Mouse (Mus musculus) liver, postnatal 0 days (tissue): ENCODE measurements around the gene Themis. TPM values are rescaled to one million over a fixed set of nuclear protein-coding genes. Genes with fewer than 3 reads are reported as not detected.

Experiments
- ATAC-seq: fragments of 200-750 bp; cut with Nextera tagmentation; 2 replicates; pipeline ENCODE4 v1.8.0; 2017; ENCODE audit warnings: mild to moderate bottlenecking, moderate library complexity
- DNase-seq: peaks from one replicate; pipeline ENCODE4 v3.0.0-alpha.2; 2016
- H3K27ac ChIP-seq: fragments of 300-500 bp; sonication (generic); 2 replicates; pipeline ENCODE4 v1.5.1; 2014; ENCODE audit warnings: antibody characterized with exemption, moderate library complexity, mild to moderate bottlenecking, low read depth
- H3K27me3 ChIP-seq: fragments of 300-500 bp; sonication (generic); 2 replicates; pipeline ENCODE4 v1.6.1; 2014; ENCODE audit warnings: low read length, control low read depth, mixed read lengths; ENCODE audit not compliant: insufficient read depth
- H3K36me3 ChIP-seq: fragments of 300-500 bp; sonication (generic); replicated peaks from 2 replicates; pipeline ENCODE4 v1.6.1; 2014; ENCODE audit warnings: mild to moderate bottlenecking, control low read depth, low read length, moderate library complexity, mixed read lengths; ENCODE audit not compliant: insufficient read depth
- H3K4me1 ChIP-seq: fragments of 300-500 bp; sonication (generic); 2 replicates; pipeline ENCODE4 v1.6.1; 2014; ENCODE audit warnings: antibody characterized with exemption, mild to moderate bottlenecking, control low read depth; ENCODE audit not compliant: insufficient read depth
- H3K4me2 ChIP-seq: fragments of 300-500 bp; sonication (generic); 2 replicates; pipeline ENCODE4 v1.6.1; 2014; ENCODE audit warnings: low read depth, mild to moderate bottlenecking, low read length, moderate library complexity, mixed read lengths
- H3K4me3 ChIP-seq: fragments of 300-500 bp; sonication (generic); 2 replicates; pipeline ENCODE4 v1.5.1; 2014; ENCODE audit warnings: low read depth, low read length
- H3K9ac ChIP-seq: fragments of 300-500 bp; sonication (generic); replicated peaks from 2 replicates; pipeline ENCODE4 v1.6.1; 2014; ENCODE audit warnings: mild to moderate bottlenecking, moderate library complexity
- H3K9me3 ChIP-seq: fragments of 300-500 bp; sonication (generic); 2 replicates; pipeline ENCODE4 v1.6.1; 2016; ENCODE audit warnings: mild to moderate bottlenecking, control low read depth, low read length, mixed read lengths
- CTCF ChIP-seq: sonication (generic); IDR thresholded peaks from 2 replicates; pipeline ENCODE4 v1.5.1; 2016; ENCODE audit warnings: antibody characterized with exemption, low read depth
- EP300 ChIP-seq: IDR thresholded peaks from 2 replicates; pipeline ENCODE4 v1.6.1; 2016; ENCODE audit warnings: antibody characterized with exemption, low read depth, mild to moderate bottlenecking
- WGBS: fragments of 180-500 bp; shearing (Covaris S2); extraction: QIAGEN DNeasy Blood & Tissue Kit; methylation state at CpG from one replicate; pipeline ENCODE4 v1.1.7; 2014; ENCODE audit not compliant: insufficient replicate concordance; 5-methylcytosine and 5-hydroxymethylcytosine counted together
- polyA plus RNA-seq: library from polyadenylated mRNA; unstranded; fragments of >200 nt; fragmentation: Nextera tagmentation; extraction: Ambion mirVana; gene quantifications from 2 replicates; pipeline ENCODE4 v1.2.1, GENCODE M21; 2015

The Themis gene
- polyA plus RNA-seq, 1 experiment from 2014 or later = not detected

DNA sequence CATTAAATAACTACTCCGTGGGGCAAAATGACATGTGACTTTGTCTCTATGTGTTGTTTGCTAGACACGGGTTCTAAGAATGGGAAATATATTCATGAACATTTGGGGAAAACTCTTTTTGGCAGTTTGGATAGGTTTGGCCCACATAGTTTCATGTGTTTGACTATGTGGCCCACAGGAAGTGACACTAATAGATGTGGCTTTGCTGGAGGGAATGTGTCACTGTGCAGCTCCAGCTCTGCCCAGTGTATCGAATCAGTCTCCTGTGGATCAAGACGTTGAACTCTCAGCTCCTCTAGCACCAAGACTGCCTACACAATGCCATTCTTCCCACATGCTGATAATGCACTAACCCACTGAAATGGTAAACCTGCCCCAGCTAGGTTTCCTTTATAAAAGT is 148.0 kb downstream of the Themis start:
- 62% methylated on average over 4 of the region's 4 CpGs for WGBS
- DNase-seq = no peak
- Histone ChIP-seq H3K27me3 (no peaks in the 10 kb centered on the region), H3K9ac (no peak overlapping the region), H3K36me3 (no peaks in the 10 kb centered on the region), H3K4me3 (no peak overlapping the region), H3K4me1 (no peaks in the 10 kb centered on the region), H3K27ac (no peak overlapping the region), H3K4me2 (no peak overlapping the region), H3K9me3 (no peaks in the 10 kb centered on the region)
- ATAC-seq = no peak
- TF ChIP-seq EP300 = no peak
- no peak for TF ChIP-seq CTCF

DNA sequence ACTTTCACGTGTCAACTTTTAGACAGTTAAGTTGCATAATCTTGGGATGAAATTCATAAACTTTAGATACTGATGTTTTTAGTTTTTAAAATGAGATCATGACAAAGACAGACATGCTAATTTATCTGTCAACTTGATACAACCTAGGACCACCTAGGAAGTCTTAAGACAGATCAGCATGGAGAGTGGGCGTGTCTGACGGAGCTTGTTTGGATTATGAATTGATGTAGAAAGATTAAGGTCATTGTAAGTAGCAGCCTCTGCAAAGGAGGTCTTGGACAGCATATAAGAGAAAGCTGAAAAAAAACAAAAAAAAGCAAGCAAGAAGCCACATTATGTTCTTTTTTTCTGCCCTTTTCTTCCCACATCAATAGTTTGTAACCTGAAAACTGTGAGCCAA is 154.2 kb downstream of the Themis start:
- Histone ChIP-seq H3K4me1 (no peaks in the 10 kb centered on the region), H3K36me3 (no peaks in the 10 kb centered on the region), H3K9me3 (no peaks in the 10 kb centered on the region), H3K4me3 (no peak overlapping the region), H3K4me2 (no peak overlapping the region), H3K27me3 (no peaks in the 10 kb centered on the region), H3K9ac (no peak overlapping the region), H3K27ac (no peak overlapping the region)
- 73% methylated on average over 3 of the region's 3 CpGs for WGBS
- no peak for DNase-seq
- TF ChIP-seq EP300 = no peak
- ATAC-seq = no peak

DNA sequence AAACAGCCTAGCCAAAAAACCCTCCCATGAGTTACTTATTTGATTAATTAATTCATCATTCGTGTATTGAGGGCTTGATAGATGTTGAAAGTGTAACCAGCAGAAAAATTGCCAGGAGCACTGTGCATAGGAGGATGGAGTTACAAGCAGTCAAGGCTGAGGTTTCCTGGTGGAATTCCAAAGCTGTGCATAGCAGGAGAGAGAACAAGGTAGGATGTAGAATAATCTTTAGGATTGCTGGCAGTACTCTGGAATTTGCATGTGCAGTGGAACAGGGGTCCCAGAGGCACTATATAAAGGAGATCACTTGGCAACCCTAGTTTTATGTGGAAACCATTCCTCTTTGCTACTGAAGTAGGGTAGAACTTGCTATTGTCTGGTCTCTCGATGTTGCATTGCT is 174.4 kb downstream of the Themis start:
- Histone ChIP-seq H3K9me3 (no peaks in the 10 kb centered on the region), H3K4me2 (no peak overlapping the region), H3K4me3 (no peak overlapping the region), H3K27me3 (no peaks in the 10 kb centered on the region), H3K4me1 (no peaks in the 10 kb centered on the region), H3K27ac (no peak overlapping the region), H3K9ac (no peak overlapping the region), H3K36me3 (no peaks in the 10 kb centered on the region)
- WGBS = 64% methylated on average over 2 of the region's 2 CpGs
- TF ChIP-seq CTCF (no peak), EP300 (no peak)
- DNase-seq = no peak
- ATAC-seq = no peak

DNA sequence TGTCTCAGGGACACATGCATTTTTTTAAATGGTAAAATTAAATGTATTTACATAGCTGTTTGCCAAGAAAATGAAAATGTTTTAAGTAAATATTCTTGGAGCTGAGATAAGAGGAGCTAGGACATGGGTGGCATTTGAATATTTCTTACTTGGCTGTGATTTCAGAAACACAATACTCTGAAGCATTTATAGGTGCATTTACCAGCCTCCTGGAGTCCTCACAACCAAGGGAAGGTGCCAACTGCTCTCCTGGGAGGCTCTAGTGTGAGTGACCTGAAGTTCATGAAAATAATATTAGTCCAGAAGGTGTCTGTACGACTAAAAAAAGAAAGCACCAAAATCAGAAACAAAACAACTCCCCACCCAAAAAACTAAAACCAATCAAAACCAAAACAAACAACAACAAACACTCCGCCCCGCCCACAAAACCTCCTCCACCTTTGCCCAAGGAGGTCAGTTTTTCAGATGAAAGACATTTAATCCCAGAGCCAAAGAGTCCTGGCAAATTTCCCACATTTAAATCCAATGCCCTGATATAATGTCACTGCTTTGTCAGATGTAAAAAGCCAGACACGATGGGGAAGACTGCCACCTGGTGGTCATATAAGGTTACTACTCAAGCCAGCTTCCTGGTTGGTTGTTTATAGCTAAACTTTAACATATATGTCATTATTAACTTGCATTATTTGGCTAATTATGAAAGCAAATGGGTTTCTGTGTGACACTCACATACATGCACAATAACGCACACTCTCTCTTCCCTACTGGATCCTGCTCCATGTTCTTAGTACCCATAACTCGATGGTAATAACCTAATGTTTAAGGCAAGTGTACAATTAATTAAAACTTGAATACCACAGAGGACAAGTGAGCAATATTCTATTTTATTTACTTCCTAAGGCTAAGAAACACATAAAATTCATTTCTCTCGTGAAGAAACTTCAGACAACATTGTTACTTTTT is 175.9 kb downstream of the Themis start:
- Histone ChIP-seq H3K4me1 (no peaks in the 10 kb centered on the region), H3K4me2 (no peak overlapping the region), H3K36me3 (no peaks in the 10 kb centered on the region), H3K27me3 (no peaks in the 10 kb centered on the region), H3K27ac (no peak overlapping the region), H3K9ac (no peak overlapping the region), H3K9me3 (no peaks in the 10 kb centered on the region), H3K4me3 (no peak overlapping the region)
- 25% methylated on average over 7 of the region's 7 CpGs for WGBS
- no peak for ATAC-seq
- TF ChIP-seq EP300 (no peak), CTCF (peak; percentile 85)
- peak; percentile 44 for DNase-seq

DNA sequence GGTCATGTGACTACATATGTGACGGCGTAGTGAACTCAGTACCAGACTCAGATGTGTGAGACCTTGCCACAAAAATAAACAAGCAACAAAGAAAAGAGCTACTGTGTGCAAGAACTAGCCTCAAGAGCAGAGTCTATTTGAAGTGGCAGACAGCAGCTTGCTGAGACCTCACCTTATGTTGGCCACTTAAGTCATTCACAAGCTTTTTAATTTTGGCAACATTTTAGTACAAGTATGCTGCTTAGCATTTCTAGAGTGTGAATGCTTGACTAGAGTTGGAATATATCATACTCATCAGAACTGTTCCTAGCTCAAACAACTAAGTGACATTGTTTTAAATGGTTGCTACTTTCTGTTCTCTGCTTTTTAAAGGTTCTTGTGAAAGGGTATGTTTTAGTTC is 188.0 kb downstream of the Themis start:
- Histone ChIP-seq H3K27me3 (no peaks in the 10 kb centered on the region), H3K4me2 (no peak overlapping the region), H3K9ac (no peak overlapping the region), H3K4me1 (no peaks in the 10 kb centered on the region), H3K27ac (no peak overlapping the region), H3K9me3 (no peaks in the 10 kb centered on the region), H3K36me3 (no peaks in the 10 kb centered on the region), H3K4me3 (no peak overlapping the region)
- ATAC-seq = no peak
- DNase-seq = no peak
- no peak for TF ChIP-seq CTCF
- no peak for TF ChIP-seq EP300
- 82% methylated on average over 2 of the region's 2 CpGs for WGBS

DNA sequence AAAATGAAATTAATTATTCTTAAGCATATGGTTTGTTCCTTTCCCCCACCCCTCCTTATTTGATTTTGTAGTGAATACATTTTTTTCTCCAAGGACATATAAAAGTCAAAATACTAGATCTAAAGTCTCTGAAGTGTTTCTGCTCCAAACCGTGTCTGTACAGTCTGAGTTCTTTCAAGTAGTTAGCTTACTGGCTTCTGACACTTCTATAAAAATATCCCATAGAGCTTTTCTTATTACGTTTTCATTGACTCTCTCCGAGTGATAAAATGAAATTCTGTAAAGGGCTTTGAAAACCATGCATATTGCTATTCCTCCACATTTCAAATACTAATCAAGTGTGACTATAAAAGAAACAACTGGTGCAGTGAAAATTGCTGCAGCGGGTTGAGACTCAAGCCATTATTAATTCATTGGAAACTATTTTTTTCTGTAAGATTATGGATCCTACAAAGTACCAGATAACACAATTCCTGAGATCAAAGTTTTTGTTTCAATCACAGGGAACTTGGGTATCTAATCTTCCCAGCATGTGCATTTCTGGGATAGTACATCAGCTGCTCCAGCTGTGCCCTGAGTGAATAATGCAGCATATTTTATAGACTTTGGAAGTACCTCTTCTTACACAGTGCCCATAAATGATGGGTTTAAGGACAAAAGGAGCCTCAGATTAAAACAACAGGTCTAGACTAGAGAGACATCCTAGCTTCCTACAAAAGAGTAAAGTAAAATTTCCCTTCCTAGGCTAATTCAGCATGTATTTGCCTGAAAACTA is 202.6 kb downstream of the Themis start:
- no peaks in the 10 kb centered on the region for H3K27me3 ChIP-seq
- 73% methylated on average over 4 of the region's 4 CpGs for WGBS

More for the DNA sequence above, 202.6 kb downstream of the Themis start:
- H3K9me3 ChIP-seq = no peaks in the 10 kb centered on the region
- H3K4me1 ChIP-seq = no peaks in the 10 kb centered on the region
- H3K36me3 ChIP-seq = no peaks in the 10 kb centered on the region
- H3K27ac ChIP-seq = no peak overlapping the region
- ATAC-seq = no peak
- DNase-seq = no peak
- no peak for TF ChIP-seq EP300
- no peak overlapping the region for H3K4me3 ChIP-seq
- H3K4me2 ChIP-seq = no peak overlapping the region
- no peak overlapping the region for H3K9ac ChIP-seq
